Mouse (Mus musculus): ENCODE data around the gene Pcbp2. TPM values are rescaled to one million over a fixed set of nuclear protein-coding genes. Genes with fewer than 3 reads are reported as not detected.

Pcbp2 gene
- polyA plus RNA-seq, 1 experiment = 539 TPM

- TF ChIP-seq POLR2A (IDR thresholded peaks at IDR 0.05; ENCODE audit: borderline replicate concordance, insufficient read depth, low read length) (no peak), CTCF (IDR thresholded peaks at IDR 0.05; ENCODE audit: borderline replicate concordance, insufficient read depth, low read depth, low read length) (no peak)
- peak overlapping the region; percentile 70 for H3K27ac ChIP-seq (ENCODE audit: insufficient read depth, low read length)
- no peaks in the 10 kb centered on the region for H3K27me3 ChIP-seq (ENCODE audit: control insufficient read depth, insufficient read depth, low read length)
- no peak for DNase-seq
- peaks cover 27% of the 10 kb centered on the region for H3K4me1 ChIP-seq (ENCODE audit: control insufficient read depth, insufficient read depth, low read length)
- H3K4me3 ChIP-seq (replicated peaks; ENCODE audit: insufficient read depth, low read depth, low read length) = peak overlapping the region; percentile 71
- WGBS = 3% methylated on average over 9 of the region's 9 CpGs
Measured at GRCm38 (mm10) chr15:102510110-102510509, 39.8 kb downstream of the Pcbp2 start.

GRCm38 (mm10) chr15:102510590-102511284 lies 40.4 kb downstream of the Pcbp2 start:
- Histone ChIP-seq H3K27ac (ENCODE audit: insufficient read depth, low read length) (peak overlapping the region; percentile 70), H3K4me1 (ENCODE audit: control insufficient read depth, insufficient read depth, low read length) (peaks cover 24% of the 10 kb centered on the region), H3K27me3 (ENCODE audit: control insufficient read depth, insufficient read depth, low read length) (no peaks in the 10 kb centered on the region), H3K4me3 (replicated peaks; ENCODE audit: insufficient read depth, low read depth, low read length) (peak overlapping the region; percentile 71)
- under 1% methylated on average over 33 of the region's 34 CpGs for WGBS
- TF ChIP-seq POLR2A (IDR thresholded peaks at IDR 0.05; ENCODE audit: borderline replicate concordance, insufficient read depth, low read length) (no peak), CTCF (IDR thresholded peaks at IDR 0.05; ENCODE audit: borderline replicate concordance, insufficient read depth, low read depth, low read length) (no peak)
- DNase-seq = peak; percentile 81

- 3% methylated on average over 6 of the region's 6 CpGs for WGBS
- Histone ChIP-seq H3K27me3 (ENCODE audit: control insufficient read depth, insufficient read depth, low read length) (no peaks in the 10 kb centered on the region), H3K4me3 (replicated peaks; ENCODE audit: insufficient read depth, low read depth, low read length) (peak overlapping the region; percentile 5), H3K27ac (ENCODE audit: insufficient read depth, low read length) (peak overlapping the region; percentile 70), H3K4me1 (ENCODE audit: control insufficient read depth, insufficient read depth, low read length) (peaks cover 22% of the 10 kb centered on the region)
- TF ChIP-seq POLR2A (IDR thresholded peaks at IDR 0.05; ENCODE audit: borderline replicate concordance, insufficient read depth, low read length) (no peak), CTCF (IDR thresholded peaks at IDR 0.05; ENCODE audit: borderline replicate concordance, insufficient read depth, low read depth, low read length) (no peak)
- peak; percentile 31 to 43 for DNase-seq
Measured at GRCm38 (mm10) chr15:102511285-102511833, 41.0 kb downstream of the Pcbp2 start.

- Histone ChIP-seq H3K27ac (ENCODE audit: insufficient read depth, low read length) (peak overlapping the region; percentile 70; the same call in 1 of the 2 replicates), H3K4me3 (replicated peaks; ENCODE audit: insufficient read depth, low read depth, low read length) (peak overlapping the region; percentile 24), H3K4me1 (ENCODE audit: control insufficient read depth, insufficient read depth, low read length) (peaks cover 22% of the 10 kb centered on the region), H3K27me3 (ENCODE audit: control insufficient read depth, insufficient read depth, low read length) (no peaks in the 10 kb centered on the region)
- WGBS = 26% methylated on average over 5 of the region's 5 CpGs
- DNase-seq = peak in 1 of 2 experiments; percentile 57
- TF ChIP-seq CTCF (IDR thresholded peaks at IDR 0.05; ENCODE audit: borderline replicate concordance, insufficient read depth, low read depth, low read length) (no peak), POLR2A (IDR thresholded peaks at IDR 0.05; ENCODE audit: borderline replicate concordance, insufficient read depth, low read length) (no peak)
Measured at GRCm38 (mm10) chr15:102512010-102512409, 41.7 kb downstream of the Pcbp2 start.

- no peak for TF ChIP-seq CTCF (IDR thresholded peaks at IDR 0.05; ENCODE audit: borderline replicate concordance, insufficient read depth, low read depth, low read length)
- no peak for DNase-seq
- H3K4me1 ChIP-seq (ENCODE audit: control insufficient read depth, insufficient read depth, low read length) = peaks cover 22% of the 10 kb centered on the region
Measured at GRCm38 (mm10) chr15:102512471-102512870, 42.1 kb downstream of the Pcbp2 start.

GRCm38 (mm10) chr15:102513004-102513403 lies 42.7 kb downstream of the Pcbp2 start:
- WGBS = 35% methylated on average over 3 of the region's 3 CpGs
- peaks cover 22% of the 10 kb centered on the region for H3K4me1 ChIP-seq (ENCODE audit: control insufficient read depth, insufficient read depth, low read length)

More at GRCm38 (mm10) chr15:102512471-102512870, 42.1 kb downstream of the Pcbp2 start:
- H3K27ac ChIP-seq (ENCODE audit: insufficient read depth, low read length) = no peak overlapping the region
- H3K27me3 ChIP-seq (ENCODE audit: control insufficient read depth, insufficient read depth, low read length) = no peaks in the 10 kb centered on the region
- no peak overlapping the region for H3K4me3 ChIP-seq (replicated peaks; ENCODE audit: insufficient read depth, low read depth, low read length)

GRCm38 (mm10) chr15:102515261-102515660 lies 44.9 kb downstream of the Pcbp2 start:
- peak overlapping the region; percentile 92 for H3K4me3 ChIP-seq (replicated peaks; ENCODE audit: insufficient read depth, low read depth, low read length)
- DNase-seq = peak in 1 of 2 experiments; percentile 23
- peaks cover 13% of the 10 kb centered on the region; the same call in 1 of the 2 replicates for H3K4me1 ChIP-seq (ENCODE audit: control insufficient read depth, insufficient read depth, low read length)
- no peaks in the 10 kb centered on the region for H3K27me3 ChIP-seq (ENCODE audit: control insufficient read depth, insufficient read depth, low read length)
- no peak overlapping the region for H3K27ac ChIP-seq (ENCODE audit: insufficient read depth, low read length)
- WGBS = 28% methylated on average over 2 of the region's 2 CpGs
- TF ChIP-seq CTCF (IDR thresholded peaks at IDR 0.05; ENCODE audit: borderline replicate concordance, insufficient read depth, low read depth, low read length) (no peak), POLR2A (IDR thresholded peaks at IDR 0.05; ENCODE audit: borderline replicate concordance, insufficient read depth, low read length) (no peak)

More at GRCm38 (mm10) chr15:102513004-102513403, 42.7 kb downstream of the Pcbp2 start:
- no peak overlapping the region for H3K4me3 ChIP-seq (replicated peaks; ENCODE audit: insufficient read depth, low read depth, low read length)
- no peak overlapping the region for H3K27ac ChIP-seq (ENCODE audit: insufficient read depth, low read length)
- TF ChIP-seq POLR2A (IDR thresholded peaks at IDR 0.05; ENCODE audit: borderline replicate concordance, insufficient read depth, low read length) (no peak), CTCF (IDR thresholded peaks at IDR 0.05; ENCODE audit: borderline replicate concordance, insufficient read depth, low read depth, low read length) (no peak)
- no peaks in the 10 kb centered on the region for H3K27me3 ChIP-seq (ENCODE audit: control insufficient read depth, insufficient read depth, low read length)
- DNase-seq = no peak

GRCm38 (mm10) chr15:102515791-102516190 lies 45.5 kb downstream of the Pcbp2 start:
- Histone ChIP-seq H3K4me3 (replicated peaks; ENCODE audit: insufficient read depth, low read depth, low read length) (peak overlapping the region; percentile 92), H3K27me3 (ENCODE audit: control insufficient read depth, insufficient read depth, low read length) (no peaks in the 10 kb centered on the region), H3K4me1 (ENCODE audit: control insufficient read depth, insufficient read depth, low read length) (peaks cover 18% of the 10 kb centered on the region; the same call in 1 of the 2 replicates), H3K27ac (ENCODE audit: insufficient read depth, low read length) (peak overlapping the region; percentile 69)
- DNase-seq = peak in 1 of 2 experiments; percentile 53
- no peak for TF ChIP-seq CTCF (IDR thresholded peaks at IDR 0.05; ENCODE audit: borderline replicate concordance, insufficient read depth, low read depth, low read length)
- no peak for TF ChIP-seq POLR2A (IDR thresholded peaks at IDR 0.05; ENCODE audit: borderline replicate concordance, insufficient read depth, low read length)
- 2% methylated on average over 4 of the region's 4 CpGs for WGBS
